Mouse (Mus musculus): ENCODE measurements at regions not wholly inside any gene's neighbourhood (a gene's known extent, or its start where the extent isn't known, plus 50 kb on each side); places are given as distances from the start of the nearest gene placed in this dataset.
A peak's percentile ranks its signal among the peaks of the same experiment; 100 is the strongest.

- no peak for DNase-seq (ENCODE audit: low spot score in 2 of 2)
Measured at GRCm38 (mm10) chr12:10035479-10035878, 334.3 kb upstream of the Nt5c1b start.

- no peak for DNase-seq (ENCODE audit: low spot score in 2 of 2)
Measured at GRCm38 (mm10) chr12:10062006-10062514, 307.7 kb upstream of the Nt5c1b start.

- DNase-seq (ENCODE audit: low spot score in 2 of 2) = no peak
Measured at GRCm38 (mm10) chr12:10078341-10078740, 291.4 kb upstream of the Nt5c1b start.

- DNase-seq (ENCODE audit: low spot score in 2 of 2) = peak in 1 of 2 experiments; percentile 1
Measured at GRCm38 (mm10) chr12:10079482-10079881, 290.3 kb upstream of the Nt5c1b start.

GRCm38 (mm10) chr12:10112874-10113453, 256.8 kb upstream of the Nt5c1b start:
- no peak for DNase-seq (ENCODE audit: low spot score in 2 of 2)

- DNase-seq (ENCODE audit: low spot score in 2 of 2) = no peak
Measured at GRCm38 (mm10) chr12:10122102-10122501, 247.7 kb upstream of the Nt5c1b start.

GRCm38 (mm10) chr12:10127995-10128573, 241.7 kb upstream of the Nt5c1b start:
- no peak for DNase-seq (ENCODE audit: low spot score in 2 of 2)

- DNase-seq (ENCODE audit: low spot score in 2 of 2) = no peak
Measured at GRCm38 (mm10) chr12:10134141-10134540, 235.6 kb upstream of the Nt5c1b start.

- DNase-seq (ENCODE audit: low spot score in 2 of 2) = no peak
Measured at GRCm38 (mm10) chr12:10135915-10136314, 233.9 kb upstream of the Nt5c1b start.

- DNase-seq (ENCODE audit: low spot score in 2 of 2) = no peak
Measured at GRCm38 (mm10) chr12:10140131-10140530, 229.6 kb upstream of the Nt5c1b start.

GRCm38 (mm10) chr12:10160837-10161236, 208.9 kb upstream of the Nt5c1b start:
- no peak for DNase-seq (ENCODE audit: low spot score in 2 of 2)

GRCm38 (mm10) chr12:10168042-10168441, 201.7 kb upstream of the Nt5c1b start:
- DNase-seq (ENCODE audit: low spot score in 2 of 2) = no peak

- DNase-seq (ENCODE audit: low spot score in 2 of 2) = peak in 1 of 2 experiments; percentile 7
Measured at GRCm38 (mm10) chr12:10168581-10168980, 201.2 kb upstream of the Nt5c1b start.

- no peak for DNase-seq (ENCODE audit: low spot score in 2 of 2)
Measured at GRCm38 (mm10) chr12:10178718-10179117, 191.1 kb upstream of the Nt5c1b start.

- DNase-seq (ENCODE audit: low spot score in 2 of 2) = no peak
Measured at GRCm38 (mm10) chr12:10179147-10179814, 190.5 kb upstream of the Nt5c1b start.

- DNase-seq (ENCODE audit: low spot score in 2 of 2) = no peak
Measured at GRCm38 (mm10) chr12:10179815-10180468, 189.8 kb upstream of the Nt5c1b start.

- no peak for DNase-seq (ENCODE audit: low spot score in 2 of 2)
Measured at GRCm38 (mm10) chr12:10182589-10182988, 187.2 kb upstream of the Nt5c1b start.

GRCm38 (mm10) chr12:10186576-10186975, 183.2 kb upstream of the Nt5c1b start:
- no peak for DNase-seq (ENCODE audit: low spot score in 2 of 2)

- no peak for DNase-seq (ENCODE audit: low spot score in 2 of 2)
Measured at GRCm38 (mm10) chr12:10189746-10190145, 180.0 kb upstream of the Nt5c1b start.

- no peak for DNase-seq (ENCODE audit: low spot score in 2 of 2)
Measured at GRCm38 (mm10) chr12:10197906-10198460, 171.8 kb upstream of the Nt5c1b start.

- DNase-seq (ENCODE audit: low spot score in 2 of 2) = no peak
Measured at GRCm38 (mm10) chr12:10209841-10210240, 159.9 kb upstream of the Nt5c1b start.

GRCm38 (mm10) chr12:10222821-10223220, 147.0 kb upstream of the Nt5c1b start:
- DNase-seq (ENCODE audit: low spot score in 2 of 2) = no peak
